In genomic region chr14:22494290-22494689, GRCm38 (mm10) we compare ENCODE assay signal across 20 mouse cellular contexts.
A peak's percentile ranks its signal among the peaks of the same experiment; 100 is the strongest.
DNase-seq lines count a peak whose midpoint lies in the region; ATAC-seq and TF ChIP-seq lines count a peak whose summit lies in the region.
"Had no signal": no experiment of that assay in that cellular context is flagged by ENCODE, and none has a peak within 500 bp of the region (broad histone marks: within the 10 kb centered on the region; RNA-seq: fewer than 3 reads in every experiment).

No protein-coding gene starts in this region.

- H3K9ac ChIP-seq in CH12.LX (ENCODE audit: insufficient read depth, low read depth) = no peak overlapping the region
- no peak overlapping the region for H3K9ac ChIP-seq in hindbrain, embryonic 13.5 days
- no peak overlapping the region for H3K9ac ChIP-seq in midbrain, embryonic 15.5 days
- H3K9ac ChIP-seq: embryonic facial prominence, embryonic 13.5 days; heart, embryonic 12.5 days; intestine, embryonic 15.5 days; limb, embryonic 12.5 days; liver, embryonic 14.5 days had no signal

- no peaks in the 10 kb centered on the region for H3K79me2 ChIP-seq in CH12.LX (replicated peaks; ENCODE audit: control insufficient read depth, extremely low read depth, insufficient read depth, poor library complexity, severe bottlenecking)

- dilution Hi-C loops in CH12.LX (cut with MboI; ENCODE audit: extremely low pct_ligation_motif_present, extremely low pct_unique_long_range_greater_than_20kb, low sequenced_read_pairs) = no loop called here

- no peaks in the 10 kb centered on the region for H3K9me3 ChIP-seq in CH12.LX (replicated peaks; ENCODE audit: low read length)
- no peaks in the 10 kb centered on the region for H3K9me3 ChIP-seq in hindbrain, embryonic 13.5 days
- no peaks in the 10 kb centered on the region for H3K9me3 ChIP-seq in midbrain, embryonic 15.5 days
- H3K9me3 ChIP-seq: embryonic facial prominence, embryonic 13.5 days; heart, embryonic 12.5 days; intestine, embryonic 15.5 days; limb, embryonic 12.5 days had no signal

- H3K27ac ChIP-seq in CH12.LX (ENCODE audit: insufficient read depth, low read depth) = no peak overlapping the region
- peak overlapping the region; percentile 83 for H3K27ac ChIP-seq in hindbrain, embryonic 13.5 days
- H3K27ac ChIP-seq in midbrain, embryonic 15.5 days = no peak overlapping the region
- H3K27ac ChIP-seq: embryonic facial prominence, embryonic 13.5 days; intestine, embryonic 15.5 days; kidney, postnatal 0 days; limb, embryonic 12.5 days; liver, embryonic 14.5 days; stomach, postnatal 0 days had no signal

- in situ Hi-C loops in CH12.LX (cut with MboI; ENCODE audit: low pct_ligation_motif_present, low pct_unique_long_range_greater_than_20kb, low sequenced_read_pairs) = no loop called here

- DNase-seq in embryo, embryonic 10 days (ENCODE audit: low spot score) = peak; percentile 28
- DNase-seq in embryo, embryonic 11 days = no peak
- DNase-seq in CH12.LX (ENCODE audit: extremely low read depth) = no peak
- DNase-seq in urinary bladder, postnatal 36 days (ENCODE audit: low spot score in 2 of 2) = no peak
- no peak for DNase-seq in gastrocnemius, postnatal 4 days (ENCODE audit: low spot score in 2 of 2)
- no peak for DNase-seq in layer of hippocampus, adult 11-12 months (ENCODE audit: low spot score)
- DNase-seq: cerebellum, adult 2 months; right cerebral cortex, postnatal 25 days had no signal

- no peak overlapping the region for H3K4me2 ChIP-seq in CH12.LX (ENCODE audit: insufficient read depth, low read depth, poor library complexity, severe bottlenecking)
- no peak overlapping the region for H3K4me2 ChIP-seq in hindbrain, embryonic 13.5 days
- no peak overlapping the region for H3K4me2 ChIP-seq in midbrain, embryonic 15.5 days
- H3K4me2 ChIP-seq: embryonic facial prominence, embryonic 13.5 days; heart, embryonic 12.5 days; intestine, embryonic 15.5 days; limb, embryonic 12.5 days had no signal

- no peak for TF ChIP-seq RAD21 in CH12.LX (IDR thresholded peaks at IDR 0.05; ENCODE audit: low read depth, low read length)

- no peak for TF ChIP-seq EP300 in CH12.LX (IDR thresholded peaks at IDR 0.05; ENCODE audit: low read length)

- no peak for TF ChIP-seq POLR2A in CH12.LX (IDR thresholded peaks at IDR 0.05; ENCODE audit: low read depth, low read length)

- no peaks in the 10 kb centered on the region for H3K27me3 ChIP-seq in CH12.LX (replicated peaks)
- H3K27me3 ChIP-seq in hindbrain, embryonic 13.5 days = 0 out of 2 replicates have a peak, but pooled peaks cover 4% of the 10 kb centered on the region
- no peaks in the 10 kb centered on the region for H3K27me3 ChIP-seq in midbrain, embryonic 15.5 days (replicated peaks)
- H3K27me3 ChIP-seq: embryonic facial prominence, embryonic 13.5 days; heart, embryonic 12.5 days; intestine, embryonic 15.5 days; megakaryocyte, embryonic 14.5 days had no signal

- ATAC-seq in hindbrain, embryonic 13.5 days (ENCODE audit: low FRiP score) = 0 out of 2 replicates have a peak, but pooled peaks have one; percentile 39
- peak; percentile 60; the same call in 1 of the 2 replicates for ATAC-seq in midbrain, embryonic 15.5 days (replicated peaks)
- ATAC-seq: CD4-positive, CD25-positive, alpha-beta regulatory T cell, adult 4 months; intestine, embryonic 15.5 days had no signal

- no peaks in the 10 kb centered on the region for H3K4me1 ChIP-seq in CH12.LX (ENCODE audit: control insufficient read depth in 1 of 2, insufficient read depth in 2 of 2)
- H3K4me1 ChIP-seq in hindbrain, embryonic 13.5 days (replicated peaks) = peaks cover 12% of the 10 kb centered on the region
- 0 out of 2 replicates have a peak, but pooled peaks cover 4% of the 10 kb centered on the region for H3K4me1 ChIP-seq in midbrain, embryonic 15.5 days
- H3K4me1 ChIP-seq: heart, embryonic 12.5 days; megakaryocyte, embryonic 14.5 days had no signal

- H3K36me3 ChIP-seq in CH12.LX (replicated peaks in 1 of 2; ENCODE audit: control insufficient read depth in 1 of 2, insufficient read depth in 1 of 2, low read length in 1 of 2) = no peaks in the 10 kb centered on the region
- H3K36me3 ChIP-seq in hindbrain, embryonic 13.5 days = no peaks in the 10 kb centered on the region
- no peaks in the 10 kb centered on the region for H3K36me3 ChIP-seq in midbrain, embryonic 15.5 days (replicated peaks)
- H3K36me3 ChIP-seq: embryonic facial prominence, embryonic 13.5 days; heart, embryonic 12.5 days; intestine, embryonic 15.5 days; limb, embryonic 12.5 days had no signal

- TF ChIP-seq CTCF in CH12.LX (conservative IDR thresholded peaks at IDR 0.05 in 1 of 2, IDR thresholded peaks at IDR 0.05 in 1 of 2; ENCODE audit: low read depth in 2 of 2, low read length in 2 of 2) = no peak

- H3K4me3 ChIP-seq in CH12.LX (replicated peaks in 1 of 3; ENCODE audit: low read depth in 2 of 3, low read length in 2 of 3, poor library complexity in 1 of 3) = no peak overlapping the region
- no peak overlapping the region for H3K4me3 ChIP-seq in hindbrain, embryonic 13.5 days
- H3K4me3 ChIP-seq in midbrain, embryonic 15.5 days = no peak overlapping the region
- H3K4me3 ChIP-seq: embryonic facial prominence, embryonic 13.5 days; heart, embryonic 12.5 days; intestine, embryonic 15.5 days; limb, embryonic 12.5 days; megakaryocyte, embryonic 14.5 days; myocyte had no signal

TF ChIP-seq in CH12.LX, 34 proteins besides CTCF, POLR2A, EP300 and RAD21:
- no peak for TF ChIP-seq E2F4 (IDR thresholded peaks at IDR 0.05; ENCODE audit: insufficient replicate concordance, low read depth, low read length)
- TF ChIP-seq HCFC1 (IDR thresholded peaks at IDR 0.05; ENCODE audit: low read depth, low read length) = peak; percentile 53
- TF ChIP-seq CHD1 (IDR thresholded peaks at IDR 0.05; ENCODE audit: low read depth, low read length) = no peak
- TF ChIP-seq MAX (IDR thresholded peaks at IDR 0.05; ENCODE audit: low read length) = no peak
